Mouse (Mus musculus): Measurements from ENCODE around the gene Acadvl. TPM values are rescaled to one million over a fixed set of nuclear protein-coding genes. Genes with fewer than 3 reads are reported as not detected.
"Not testable (repeated sequence)": the region's sequence is repeated elsewhere in the genome, so short reads cannot be mapped to it uniquely, and the experiment has no call there.

Gene Acadvl
- total RNA-seq, 1 experiment from 2014 or later, result 42.8 TPM

GRCm38 (mm10) chr11:70029829-70030550, 14.8 kb upstream of the Acadvl start:
- 0 out of 4 replicates have a peak, but pooled peaks of 1 of the 2 experiments have one; percentile 12 for ATAC-seq (replicated peaks in 1 of 2; ENCODE audit: insufficient read depth in 1 of 2, low FRiP score in 2 of 2, low TSS enrichment in 1 of 2, low read depth in 1 of 2, poor library complexity in 2 of 2, severe bottlenecking in 2 of 2)

- ATAC-seq (replicated peaks in 1 of 2; ENCODE audit: insufficient read depth in 1 of 2, low FRiP score in 2 of 2, low TSS enrichment in 1 of 2, low read depth in 1 of 2, poor library complexity in 2 of 2, severe bottlenecking in 2 of 2), result peak; percentile 69 to 80
Observed at GRCm38 (mm10) chr11:70029130-70029801, 14.1 kb upstream of the Acadvl start.

- no peak for ATAC-seq (replicated peaks in 1 of 2; ENCODE audit: insufficient read depth in 1 of 2, low FRiP score in 2 of 2, low TSS enrichment in 1 of 2, low read depth in 1 of 2, poor library complexity in 2 of 2, severe bottlenecking in 2 of 2)
Observed at GRCm38 (mm10) chr11:70028401-70029129, 13.4 kb upstream of the Acadvl start.

DNA sequence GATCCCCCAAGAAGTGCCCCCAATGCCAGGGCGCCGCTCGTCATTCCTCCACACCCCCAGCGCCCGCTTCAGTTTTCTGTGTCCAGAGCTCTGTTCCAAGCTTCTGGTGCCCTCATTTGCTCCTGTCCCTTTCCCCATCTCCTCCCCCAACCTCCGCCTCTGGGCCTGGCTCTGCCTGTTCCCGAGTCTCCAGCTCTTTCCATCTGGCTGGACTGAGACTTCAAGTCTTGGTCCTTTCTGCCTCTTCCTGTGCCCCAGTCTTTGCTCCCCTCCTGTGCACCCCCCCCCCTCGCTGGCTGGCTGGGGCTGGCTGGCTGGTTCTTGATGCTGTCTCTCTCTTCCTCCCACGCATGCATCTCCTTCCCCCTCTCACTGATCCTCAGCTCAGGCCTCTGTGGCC, 12.2 kb upstream of the Acadvl start:
- no peak for ATAC-seq (replicated peaks in 1 of 2; ENCODE audit: insufficient read depth in 1 of 2, low FRiP score in 2 of 2, low TSS enrichment in 1 of 2, low read depth in 1 of 2, poor library complexity in 2 of 2, severe bottlenecking in 2 of 2)

- ATAC-seq (replicated peaks in 1 of 2; ENCODE audit: insufficient read depth in 1 of 2, low FRiP score in 2 of 2, low TSS enrichment in 1 of 2, low read depth in 1 of 2, poor library complexity in 2 of 2, severe bottlenecking in 2 of 2), result no peak
Observed at GRCm38 (mm10) chr11:70026689-70027088, 11.5 kb upstream of the Acadvl start.

DNA sequence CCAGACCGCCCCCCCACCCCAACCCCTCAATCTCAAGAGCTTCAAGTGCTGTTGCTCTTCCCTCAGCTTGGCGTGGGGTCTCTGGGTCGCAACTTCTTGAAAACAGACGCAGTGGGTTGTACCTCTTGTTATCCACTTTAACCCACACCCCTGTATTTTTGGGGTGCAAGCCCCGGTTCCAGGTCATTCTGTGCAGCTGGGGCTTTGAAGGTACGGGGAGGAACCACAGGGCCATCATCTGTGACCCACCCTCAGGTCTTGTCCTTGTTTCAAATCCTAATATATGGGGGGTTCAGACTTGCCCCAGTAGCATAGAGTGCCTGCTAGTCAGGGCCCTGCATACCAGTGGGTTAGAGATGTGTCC, 8.9 kb upstream of the Acadvl start:
- ATAC-seq (replicated peaks in 1 of 2; ENCODE audit: insufficient read depth in 1 of 2, low FRiP score in 2 of 2, low TSS enrichment in 1 of 2, low read depth in 1 of 2, poor library complexity in 2 of 2, severe bottlenecking in 2 of 2), result no peak

DNA sequence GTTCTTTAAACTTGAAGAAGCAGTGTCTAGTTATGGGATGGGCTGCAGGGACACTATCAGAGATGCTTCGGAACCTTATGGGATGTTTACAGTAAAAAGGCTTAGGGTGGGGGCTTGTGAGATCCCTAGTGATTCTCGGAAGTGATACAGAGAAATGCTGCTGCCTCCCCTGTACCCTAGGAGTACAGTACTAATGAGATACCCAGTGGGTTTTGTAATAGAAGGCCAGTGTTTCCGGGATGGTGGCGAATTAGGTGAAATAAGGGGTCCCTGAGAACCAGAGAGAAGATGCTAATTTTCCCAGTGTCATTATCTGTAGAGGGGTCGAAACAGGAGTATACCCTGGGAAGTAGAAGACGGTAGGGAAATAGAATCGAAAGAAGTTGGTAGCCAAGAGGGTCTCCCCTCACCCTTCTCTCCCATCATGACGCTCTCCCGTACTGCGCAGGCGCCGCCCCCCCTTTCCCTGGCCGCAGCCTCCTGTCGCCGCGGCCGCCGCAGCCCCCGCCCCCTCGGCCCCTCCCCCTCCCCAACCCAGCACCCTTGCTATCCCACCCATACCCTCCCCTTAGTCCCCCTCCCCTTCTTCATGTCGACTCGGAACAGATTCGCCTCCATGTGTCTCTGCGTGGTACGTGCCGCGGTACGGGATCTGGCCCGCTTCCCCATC, 8.4 kb upstream of the Acadvl start:
- ATAC-seq (replicated peaks in 1 of 2; ENCODE audit: insufficient read depth in 1 of 2, low FRiP score in 2 of 2, low TSS enrichment in 1 of 2, low read depth in 1 of 2, poor library complexity in 2 of 2, severe bottlenecking in 2 of 2), result no peak

DNA sequence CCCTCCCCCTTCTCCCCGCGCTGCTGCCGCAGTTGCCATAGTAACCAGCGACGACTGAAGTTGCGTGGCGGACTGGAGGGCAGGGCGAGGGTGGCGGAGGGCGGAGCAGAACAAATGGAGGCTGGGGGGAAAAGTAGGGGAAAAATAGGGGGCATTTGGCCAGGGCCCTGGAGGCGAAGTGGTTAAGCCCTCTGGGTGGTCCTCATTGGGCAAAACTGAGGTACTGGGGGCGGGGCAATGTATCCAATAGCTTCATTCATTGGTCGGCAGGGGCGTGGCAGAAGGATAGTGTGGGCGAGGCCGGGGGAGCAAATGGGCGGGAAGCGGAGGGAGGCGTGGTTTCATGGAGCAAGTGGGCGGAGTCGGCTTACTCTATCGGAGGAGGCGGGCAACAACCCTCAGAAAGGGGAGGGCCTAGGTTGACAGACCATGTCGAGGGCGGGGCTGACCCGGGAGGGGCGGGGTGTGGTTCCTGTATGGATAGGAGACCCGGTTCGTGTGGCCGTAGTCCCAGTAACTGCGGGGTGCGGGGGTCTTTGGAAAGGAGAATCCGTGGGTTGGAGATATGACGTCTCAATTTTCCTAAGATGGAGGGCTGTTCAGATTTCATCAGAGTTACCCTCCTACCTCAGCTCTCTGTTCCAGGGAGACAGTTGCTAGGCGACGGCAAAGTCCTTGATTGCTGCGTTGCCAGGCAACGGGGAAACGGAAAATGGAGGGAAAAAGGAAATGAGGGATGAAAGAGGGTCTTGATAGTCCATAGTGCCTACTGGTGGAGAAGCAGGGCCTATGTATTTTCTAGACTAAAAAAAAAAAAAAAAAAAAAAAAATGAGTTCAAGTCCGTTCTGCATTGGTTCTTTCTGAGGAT, 6.3 kb upstream of the Acadvl start:
- peak; percentile 66 to 82 for ATAC-seq (replicated peaks in 1 of 2; ENCODE audit: insufficient read depth in 1 of 2, low FRiP score in 2 of 2, low TSS enrichment in 1 of 2, low read depth in 1 of 2, poor library complexity in 2 of 2, severe bottlenecking in 2 of 2)

- peak; percentile 71 to 75 for ATAC-seq (replicated peaks in 1 of 2; ENCODE audit: insufficient read depth in 1 of 2, low FRiP score in 2 of 2, low TSS enrichment in 1 of 2, low read depth in 1 of 2, poor library complexity in 2 of 2, severe bottlenecking in 2 of 2)
Observed at GRCm38 (mm10) chr11:70020731-70021263, 5.6 kb upstream of the Acadvl start.

- no peak for ATAC-seq (replicated peaks in 1 of 2; ENCODE audit: insufficient read depth in 1 of 2, low FRiP score in 2 of 2, low TSS enrichment in 1 of 2, low read depth in 1 of 2, poor library complexity in 2 of 2, severe bottlenecking in 2 of 2)
Observed at GRCm38 (mm10) chr11:70020022-70020631, 4.9 kb upstream of the Acadvl start.

GRCm38 (mm10) chr11:70019495-70020021, 4.3 kb upstream of the Acadvl start:
- no peak for ATAC-seq (replicated peaks in 1 of 2; ENCODE audit: insufficient read depth in 1 of 2, low FRiP score in 2 of 2, low TSS enrichment in 1 of 2, low read depth in 1 of 2, poor library complexity in 2 of 2, severe bottlenecking in 2 of 2)

GRCm38 (mm10) chr11:70018131-70018990, 3.1 kb upstream of the Acadvl start:
- no peak for ATAC-seq (replicated peaks in 1 of 2; ENCODE audit: insufficient read depth in 1 of 2, low FRiP score in 2 of 2, low TSS enrichment in 1 of 2, low read depth in 1 of 2, poor library complexity in 2 of 2, severe bottlenecking in 2 of 2)

- ATAC-seq (replicated peaks in 1 of 2; ENCODE audit: insufficient read depth in 1 of 2, low FRiP score in 2 of 2, low TSS enrichment in 1 of 2, low read depth in 1 of 2, poor library complexity in 2 of 2, severe bottlenecking in 2 of 2), result no peak
Observed at GRCm38 (mm10) chr11:70017199-70017767, 2.1 kb upstream of the Acadvl start.

GRCm38 (mm10) chr11:70016669-70017068, 1.5 kb upstream of the Acadvl start, which contains the start of gene Dlg4:
Gene Dlg4 (plus strand): TSS chr11:70016942.
- ATAC-seq (replicated peaks in 1 of 2; ENCODE audit: insufficient read depth in 1 of 2, low FRiP score in 2 of 2, low TSS enrichment in 1 of 2, low read depth in 1 of 2, poor library complexity in 2 of 2, severe bottlenecking in 2 of 2), result no peak

DNA sequence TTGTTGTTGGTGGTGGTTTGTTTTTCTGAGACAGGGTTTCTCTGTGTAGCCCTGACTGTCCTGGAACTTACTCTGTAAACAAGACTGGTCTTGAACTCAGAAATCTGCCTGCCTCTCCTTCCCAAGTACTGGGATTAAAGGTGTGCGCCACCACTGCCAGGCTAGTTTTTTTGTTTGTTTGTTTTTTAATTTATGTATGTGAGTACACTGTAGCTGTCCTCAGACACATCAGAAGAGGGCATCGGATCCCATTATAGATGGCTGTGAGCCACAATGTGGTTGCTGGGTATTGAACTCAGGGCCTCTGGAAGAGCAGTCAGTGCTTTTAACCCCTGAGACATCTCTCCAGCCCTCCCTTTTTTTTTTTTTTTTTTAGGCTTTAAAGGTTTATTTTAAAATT, 966 bp upstream of the Acadvl start:
- ATAC-seq (replicated peaks in 1 of 2; ENCODE audit: insufficient read depth in 1 of 2, low FRiP score in 2 of 2, low TSS enrichment in 1 of 2, low read depth in 1 of 2, poor library complexity in 2 of 2, severe bottlenecking in 2 of 2), result not testable (repeated sequence)

Measured in hematopoietic stem cell, adult 5-6 weeks (primary cell).